Mouse (Mus musculus): Measurements from ENCODE around the gene Gm6205.
"Not testable (repeated sequence)": the region's sequence is repeated elsewhere in the genome, so short reads cannot be mapped to it uniquely, and the experiment has no call there.

Gene Gm6205

DNA sequence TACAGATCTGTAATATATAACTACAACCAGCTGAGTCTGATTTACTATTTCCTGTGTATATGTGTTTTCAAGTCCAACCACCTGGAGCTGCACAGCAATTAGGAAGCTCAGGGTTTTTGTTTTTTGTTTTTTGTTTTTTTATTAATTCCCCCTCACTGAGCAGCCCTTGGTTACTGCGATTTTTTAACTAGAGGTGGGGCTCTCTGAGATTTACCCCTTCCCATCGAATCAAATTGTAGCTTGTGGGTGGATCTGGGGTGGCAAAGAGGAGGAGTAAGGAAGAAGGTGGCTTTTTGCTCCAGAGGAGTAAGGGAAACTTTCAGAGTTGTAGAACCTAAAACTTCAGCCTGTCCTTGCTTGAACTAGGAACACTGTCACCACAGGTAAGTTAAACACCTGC, at the start of gene Gm6205:
Gene Gm6205 (plus strand): TSS at position 301 of the 400 bp plus-strand sequence.
- not testable (repeated sequence) for DNase-seq

DNA sequence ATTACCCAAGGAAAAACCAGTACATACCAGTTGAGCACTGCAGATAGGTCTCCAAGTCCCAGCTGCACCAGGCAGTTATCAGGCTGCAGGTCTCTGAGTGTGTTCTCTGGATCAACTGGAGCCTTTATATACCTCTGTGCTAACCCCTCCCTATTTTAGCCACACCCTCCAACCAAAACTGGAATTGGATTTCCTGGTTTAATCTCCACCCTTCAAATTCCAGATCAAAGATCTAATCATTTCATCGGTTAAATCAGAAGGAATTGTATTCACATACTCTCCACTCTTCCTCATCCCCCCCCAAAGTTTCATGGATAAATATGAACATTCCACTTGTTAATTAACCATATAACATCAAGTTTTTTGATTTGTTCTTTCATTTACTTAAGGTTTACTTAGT, 31.9 kb upstream of the Gm6205 start, which contains the start of gene Gm3147:
Gene Gm3147 (minus strand): TSS at position 101 of the 400 bp plus-strand sequence.
- not testable (repeated sequence) for DNase-seq

DNA sequence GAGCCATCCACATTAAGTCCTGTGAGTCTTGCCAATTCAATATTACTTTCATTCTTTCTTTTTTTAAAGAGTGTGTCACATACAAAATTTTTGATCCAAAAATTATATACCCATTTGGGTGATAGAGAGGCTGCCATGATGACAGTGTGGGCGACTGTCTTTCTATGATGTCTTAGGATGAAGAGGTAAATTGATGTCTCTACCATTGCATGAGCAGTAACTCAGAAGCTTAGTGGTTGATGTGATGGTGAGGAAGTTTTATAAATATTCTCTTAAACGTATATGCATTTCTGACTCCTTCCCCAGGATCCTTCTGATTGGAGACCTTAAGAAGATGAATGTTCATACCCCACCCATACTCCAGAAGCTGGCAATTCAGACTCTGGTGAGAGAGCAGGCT, 24.5 kb upstream of the Gm6205 start, which contains the start of gene Gm6509:
Gene Gm6509 (plus strand): TSS at position 301 of the 400 bp plus-strand sequence.
- not testable (repeated sequence) for DNase-seq
